Mouse (Mus musculus): Measurements from ENCODE around the gene Cfap69.

DNA sequence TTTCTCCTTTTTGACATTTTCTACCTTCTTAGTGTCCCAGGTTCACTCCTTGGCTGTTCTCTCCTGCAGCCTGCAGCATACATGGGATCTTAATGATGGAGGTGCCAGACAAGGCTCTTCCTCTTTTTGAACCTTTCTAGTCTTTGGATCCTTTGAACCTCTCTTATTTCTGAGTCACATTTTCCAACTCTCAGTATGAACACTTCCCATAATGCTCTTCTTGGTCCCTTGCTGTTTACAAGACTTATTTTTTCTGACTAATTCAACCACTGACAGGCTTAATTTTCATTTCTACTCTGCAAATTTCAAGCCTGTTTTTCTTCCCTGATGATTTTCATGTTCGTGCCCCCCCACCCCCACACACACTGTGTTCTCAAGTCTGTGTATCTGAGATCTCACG lies 25.5 kb downstream of the Cfap69 start:
- TF ChIP-seq USF1 (IDR thresholded peaks at IDR 0.05; ENCODE audit: low read depth): no peak
- no peak for TF ChIP-seq CEBPB (IDR thresholded peaks at IDR 0.05; ENCODE audit: low read depth)
